Mouse (Mus musculus) B cell, adult 2 months (primary cell): ENCODE data around the gene Gm20772.
"Not testable (repeated sequence)": the region's sequence is repeated elsewhere in the genome, so short reads cannot be mapped to it uniquely, and the experiment has no call there.

Experiments
- DNase-seq, 2 experiments: peaks; one replicate each; pipeline ENCODE4 v3.0.0; 2022

The Gm20772 gene

GRCm38 (mm10) chrY:17874441-17874840 is at the start of gene Gm20772, which contains the start of gene Gm20831:
Gene Gm20772, plus strand, starts transcription at chrY:17874741.
Gene Gm20831, plus strand, starts transcription at chrY:17874741.
- DNase-seq, result not testable (repeated sequence)

GRCm38 (mm10) chrY:17846166-17846565 is 28.4 kb upstream of the Gm20772 start, which contains the start of gene Gm21904:
Gene Gm21904, minus strand, starts transcription at chrY:17846266.
- DNase-seq, result not testable (repeated sequence)
